Mouse (Mus musculus) liver, embryonic 13.5 days (tissue): ENCODE results near the gene Fbxl2. TPM values are rescaled to one million over a fixed set of nuclear protein-coding genes. Genes with fewer than 3 reads are reported as not detected.

Source experiments
- polyA plus RNA-seq: library from polyadenylated mRNA; unstranded; fragments of >200 nt; fragmentation: Nextera tagmentation; extraction: Ambion mirVana; gene quantifications from 2 replicates; pipeline ENCODE4 v1.2.1, GENCODE M21; 2015

Gene Fbxl2
- polyA plus RNA-seq, 1 experiment from 2014 or later = 0.80 TPM

Other genes starting within 250 kb of the Fbxl2 start
- gene Ubp1, start 115.3 kb downstream of the Fbxl2 start, polyA plus RNA-seq = 48.4 and 52.8 TPM in 2 replicates
- gene Susd5, start 10.9 kb upstream of the Fbxl2 start, polyA plus RNA-seq = 0.02 TPM in 1 of 2 replicates, not detected in the other